Mouse (Mus musculus): ENCODE data around the gene Poc5. TPM values are rescaled to one million over a fixed set of nuclear protein-coding genes. Genes with fewer than 3 reads are reported as not detected.

The Poc5 gene
- total RNA-seq, 4 experiments from 2014 or later = 9.4 to 12.7 (median 11.0) TPM

- peak; percentile 87 for DNase-seq (ENCODE audit: low spot score)
These were observed 43.6 kb downstream of the Poc5 start for GRCm38 (mm10) chr13:96431595-96432156.

- DNase-seq (ENCODE audit: low spot score) = no peak
These were observed 44.3 kb downstream of the Poc5 start for GRCm38 (mm10) chr13:96432376-96432811.

- DNase-seq (ENCODE audit: low spot score) = no peak
These were observed 44.9 kb downstream of the Poc5 start for GRCm38 (mm10) chr13:96433041-96433440.

- DNase-seq (ENCODE audit: low spot score) = no peak
These were observed 45.6 kb downstream of the Poc5 start for GRCm38 (mm10) chr13:96433648-96434190.

GRCm38 (mm10) chr13:96434899-96435331 lies 46.8 kb downstream of the Poc5 start:
- no peak for DNase-seq (ENCODE audit: low spot score)

- DNase-seq (ENCODE audit: low spot score) = no peak
These were observed 47.7 kb downstream of the Poc5 start for GRCm38 (mm10) chr13:96435793-96436192.

GRCm38 (mm10) chr13:96436921-96437320 lies 48.8 kb downstream of the Poc5 start:
- no peak for DNase-seq (ENCODE audit: low spot score)

- DNase-seq (ENCODE audit: low spot score) = no peak
These were observed 52.3 kb downstream of the Poc5 start for GRCm38 (mm10) chr13:96440436-96440835.

GRCm38 (mm10) chr13:96450205-96450856 lies 62.2 kb downstream of the Poc5 start:
- no peak for DNase-seq (ENCODE audit: low spot score)

- DNase-seq (ENCODE audit: low spot score) = peak; percentile 54
These were observed 62.8 kb downstream of the Poc5 start for GRCm38 (mm10) chr13:96450869-96451268.

GRCm38 (mm10) chr13:96451386-96452140 lies 63.5 kb downstream of the Poc5 start:
- no peak for DNase-seq (ENCODE audit: low spot score)

GRCm38 (mm10) chr13:96452621-96453020 lies 64.5 kb downstream of the Poc5 start:
- DNase-seq (ENCODE audit: low spot score) = no peak

- DNase-seq (ENCODE audit: low spot score) = no peak
These were observed 66.2 kb downstream of the Poc5 start for GRCm38 (mm10) chr13:96454288-96454687.

GRCm38 (mm10) chr13:96457566-96457965 lies 69.5 kb downstream of the Poc5 start:
- DNase-seq (ENCODE audit: low spot score) = no peak

- no peak for DNase-seq (ENCODE audit: low spot score)
These were observed 69.9 kb downstream of the Poc5 start for GRCm38 (mm10) chr13:96458018-96458417.

GRCm38 (mm10) chr13:96458606-96459005 lies 70.5 kb downstream of the Poc5 start:
- DNase-seq (ENCODE audit: low spot score) = no peak

- DNase-seq (ENCODE audit: low spot score) = no peak
These were observed 74.5 kb downstream of the Poc5 start for GRCm38 (mm10) chr13:96462644-96463043.

GRCm38 (mm10) chr13:96465315-96465714 lies 77.2 kb downstream of the Poc5 start:
- DNase-seq (ENCODE audit: low spot score) = no peak

Data from heart, adult 8-10 months (tissue).